Mouse (Mus musculus) midbrain, postnatal 0 days (tissue): Measurements from ENCODE around the gene Pnpla1. TPM values are rescaled to one million over a fixed set of nuclear protein-coding genes. Genes with fewer than 3 reads are reported as not detected.

Experiments used
- ATAC-seq: fragments of 200-750 bp; cut with Nextera tagmentation; 2 replicates; pipeline ENCODE4 v1.8.0; 2017; ENCODE audit warnings: moderate number of reproducible peaks, mild to moderate bottlenecking, moderate TSS enrichment, moderate library complexity; ENCODE audit not compliant: low FRiP score
- DNase-seq: peaks from one replicate; pipeline ENCODE4 v3.0.0-alpha.2; 2015; ENCODE audit warnings: low spot score
- H3K27ac ChIP-seq: fragments of 300-500 bp; sonication (generic); 2 replicates; pipeline ENCODE4 v1.5.1; 2014; ENCODE audit warnings: low read depth, mild to moderate bottlenecking, low read length, mixed read lengths
- H3K27me3 ChIP-seq: fragments of 300-500 bp; sonication (generic); 2 replicates; pipeline ENCODE4 v1.6.1; 2014; ENCODE audit warnings: low read length, control low read depth, mixed read lengths; ENCODE audit not compliant: insufficient read depth
- H3K36me3 ChIP-seq: fragments of 300-500 bp; sonication (generic); 2 replicates; pipeline ENCODE4 v1.6.1; 2014; ENCODE audit warnings: low read length, control low read depth, mixed read lengths; ENCODE audit not compliant: insufficient read depth
- H3K4me1 ChIP-seq: fragments of 300-500 bp; sonication (generic); 2 replicates; pipeline ENCODE4 v1.6.1; 2014; ENCODE audit warnings: mild to moderate bottlenecking, control low read depth, antibody characterized with exemption, low read length, mixed read lengths; ENCODE audit not compliant: insufficient read depth
- H3K4me2 ChIP-seq: fragments of 300-500 bp; sonication (generic); 2 replicates; pipeline ENCODE4 v1.6.1; 2014; ENCODE audit warnings: low read depth, mild to moderate bottlenecking, low read length, mixed read lengths; ENCODE audit not compliant: poor library complexity, severe bottlenecking
- H3K4me3 ChIP-seq: fragments of 300-500 bp; sonication (generic); 2 replicates; pipeline ENCODE4 v1.5.1; 2014; ENCODE audit warnings: low read depth, mild to moderate bottlenecking, low read length, moderate library complexity
- H3K9ac ChIP-seq: fragments of 300-500 bp; sonication (generic); replicated peaks from 2 replicates; pipeline ENCODE4 v1.6.1; 2014; ENCODE audit warnings: mild to moderate bottlenecking, low read length, moderate library complexity, mixed read lengths; ENCODE audit not compliant: poor library complexity, severe bottlenecking
- H3K9me3 ChIP-seq: fragments of 300-500 bp; sonication (generic); 2 replicates; pipeline ENCODE4 v1.6.1; 2016; ENCODE audit warnings: low read length, control low read depth
- CTCF ChIP-seq: IDR thresholded peaks from 2 replicates; pipeline ENCODE4 v1.5.1; 2016; ENCODE audit warnings: antibody characterized with exemption, mild to moderate bottlenecking
- WGBS: fragments of 180-500 bp; shearing (Covaris S2); extraction: QIAGEN DNeasy Blood & Tissue Kit; methylation state at CpG from one replicate; pipeline ENCODE4 v1.1.7; 2014; 5-methylcytosine and 5-hydroxymethylcytosine counted together
- polyA plus RNA-seq: library from polyadenylated mRNA; unstranded; fragments of >200 nt; fragmentation: Nextera tagmentation; extraction: Ambion mirVana; gene quantifications from 2 replicates; pipeline ENCODE4 v1.2.1, GENCODE M21; 2015
- total RNA-seq: library from RNA; depleted of rRNA; stranded (reverse); fragments of >200 nt; gene quantifications from 2 replicates; pipeline ENCODE4 v1.2.3, GENCODE M21; 2014

Pnpla1 gene
- total and polyA plus RNA-seq, 2 experiments from 2014 or later: 0.05 TPM; not detected in 1

DNA sequence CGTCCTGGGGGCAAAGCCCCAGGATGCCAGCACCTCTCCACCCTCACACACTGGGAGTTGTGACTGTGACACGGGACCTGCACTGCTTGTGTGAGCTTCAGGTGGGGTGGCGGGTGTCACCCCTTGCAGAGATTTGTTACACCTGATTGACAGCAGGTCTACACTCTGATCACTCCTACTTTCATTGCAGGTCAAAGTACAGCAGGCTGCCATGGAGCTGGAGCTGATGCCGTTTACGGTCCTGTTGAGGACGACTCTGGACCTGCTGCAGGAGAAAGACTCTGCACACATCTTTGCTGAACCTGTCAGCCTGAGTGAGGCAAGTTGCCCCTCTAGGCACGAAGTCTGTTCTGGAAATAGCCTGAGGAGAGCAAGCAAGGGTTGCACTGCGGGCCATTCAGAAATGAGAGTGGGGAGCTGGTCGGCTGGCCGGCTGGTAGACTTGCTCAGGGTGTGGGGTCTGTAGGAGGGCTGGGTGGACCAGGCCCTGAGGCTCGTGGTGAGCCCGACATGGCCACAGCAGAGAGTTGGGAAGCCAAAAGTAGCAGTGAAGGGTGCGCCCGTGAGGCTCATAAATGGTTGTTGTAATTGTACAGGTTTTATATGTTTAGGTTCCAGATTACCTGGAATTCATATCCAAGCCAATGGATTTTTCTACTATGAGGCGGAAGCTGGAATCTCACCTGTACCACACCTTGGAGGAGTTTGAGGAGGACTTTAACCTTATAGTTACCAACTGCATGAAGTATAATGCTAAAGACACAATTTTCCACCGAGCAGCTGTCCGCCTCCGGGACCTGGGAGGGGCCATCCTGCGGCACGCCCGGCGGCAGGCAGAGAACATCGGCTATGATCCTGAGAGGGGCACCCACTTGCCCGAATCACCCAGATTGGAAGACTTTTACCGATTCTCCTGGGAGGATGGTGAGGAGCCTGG lies 41.1 kb upstream of the Pnpla1 start:
- Histone ChIP-seq H3K36me3 (peaks cover 64% of the 10 kb centered on the region), H3K9me3 (no peaks in the 10 kb centered on the region), H3K4me2 (no peak overlapping the region), H3K9ac (no peak overlapping the region), H3K27me3 (no peaks in the 10 kb centered on the region), H3K4me1 (no peaks in the 10 kb centered on the region), H3K4me3 (no peak overlapping the region), H3K27ac (no peak overlapping the region)
- ATAC-seq (no peak), DNase-seq (no peak)
- WGBS: 95% methylated on average over 25 of the region's 25 CpGs
- TF ChIP-seq CTCF: no peak

DNA sequence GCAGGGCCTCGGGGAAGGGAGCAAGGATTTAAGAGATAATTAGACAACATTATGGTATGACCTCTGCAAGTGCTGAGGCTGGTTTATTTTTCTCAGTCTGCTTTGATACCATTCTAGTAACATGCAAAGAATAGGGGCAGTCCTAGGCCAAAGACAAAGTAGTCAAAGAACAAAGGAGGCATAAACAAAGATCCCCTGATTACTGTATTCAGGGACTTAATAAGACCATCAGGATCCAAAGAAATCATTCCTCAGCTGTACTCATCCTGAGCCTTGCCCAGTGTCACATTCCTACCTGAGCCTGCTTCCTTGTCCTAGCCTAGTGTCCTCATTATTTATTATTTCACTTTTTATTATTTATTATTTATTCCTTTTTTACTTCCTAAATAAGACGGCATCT lies 38.0 kb upstream of the Pnpla1 start:
- Histone ChIP-seq H3K9me3 (no peaks in the 10 kb centered on the region), H3K36me3 (peaks cover 70% of the 10 kb centered on the region), H3K4me1 (no peaks in the 10 kb centered on the region), H3K9ac (no peak overlapping the region), H3K27ac (no peak overlapping the region), H3K4me3 (no peak overlapping the region), H3K4me2 (no peak overlapping the region), H3K27me3 (no peaks in the 10 kb centered on the region)
- TF ChIP-seq CTCF: no peak
- no peak for ATAC-seq
- no peak for DNase-seq
- WGBS: 77% methylated on average over 2 of the region's 2 CpGs

DNA sequence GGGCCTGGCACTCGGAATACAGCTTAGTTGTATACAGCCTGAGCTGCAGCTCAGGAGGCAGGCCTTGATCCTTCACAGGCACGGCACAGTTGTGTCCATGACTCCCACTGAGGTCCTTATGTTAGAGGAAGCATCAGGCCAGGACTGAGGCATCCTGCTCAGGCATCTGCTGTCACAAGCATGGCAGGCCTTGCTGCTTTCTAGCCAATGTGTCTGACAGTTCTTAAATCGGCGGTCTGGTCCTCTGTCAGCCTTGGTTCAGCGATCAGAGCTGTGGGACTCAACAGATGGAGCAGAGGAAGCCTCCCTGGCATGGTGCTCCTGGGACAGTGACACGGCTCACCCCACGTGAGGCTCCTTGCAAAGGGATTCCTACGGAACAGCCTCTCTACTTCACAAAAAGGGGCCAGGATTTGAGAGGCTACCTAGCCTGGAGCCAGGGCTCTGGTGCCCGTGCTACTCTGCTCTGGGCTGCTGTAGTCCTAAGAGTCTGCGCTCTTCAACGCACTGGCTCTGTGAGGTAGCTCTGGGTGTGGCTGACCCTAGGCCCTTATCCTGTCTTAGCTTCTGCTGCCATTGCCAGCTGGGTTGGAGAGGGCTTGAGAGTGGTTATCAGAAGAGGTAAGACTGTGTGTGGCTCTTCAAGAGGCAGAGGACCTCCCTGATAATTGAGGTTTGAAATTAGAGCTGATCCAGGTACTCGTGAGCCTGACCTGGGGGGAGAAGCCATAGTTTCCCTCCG lies 35.0 kb upstream of the Pnpla1 start:
- Histone ChIP-seq H3K27me3 (no peaks in the 10 kb centered on the region), H3K4me2 (no peak overlapping the region), H3K9me3 (no peaks in the 10 kb centered on the region), H3K27ac (no peak overlapping the region), H3K36me3 (peaks cover 62% of the 10 kb centered on the region), H3K4me1 (no peaks in the 10 kb centered on the region), H3K4me3 (no peak overlapping the region), H3K9ac (no peak overlapping the region)
- ATAC-seq: no peak
- no peak for TF ChIP-seq CTCF
- WGBS: 88% methylated on average over 13 of the region's 13 CpGs
- peak; percentile 65 for DNase-seq

DNA sequence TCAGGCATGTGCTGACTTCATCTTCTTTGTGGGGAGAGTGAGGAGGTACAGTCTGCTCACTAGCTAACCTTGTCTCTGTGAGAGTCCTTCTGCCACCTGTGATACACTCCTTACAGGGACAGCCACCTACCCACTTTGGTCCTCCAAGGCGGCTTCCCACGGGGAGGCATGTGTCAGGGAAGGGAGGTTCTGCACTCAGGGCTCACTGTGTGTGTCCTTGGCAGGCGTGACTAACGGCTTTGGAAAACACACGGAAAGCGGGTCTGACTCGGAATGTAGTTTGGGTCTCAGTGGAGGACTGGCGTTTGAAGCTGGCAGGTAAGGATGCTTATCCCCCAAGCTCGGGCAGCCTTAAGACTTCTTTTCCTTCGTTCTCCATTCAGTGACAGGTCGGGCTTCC lies 34.5 kb upstream of the Pnpla1 start:
- no peak overlapping the region for H3K9ac ChIP-seq
- no peak overlapping the region for H3K4me2 ChIP-seq
- 73% methylated on average over 11 of the region's 11 CpGs for WGBS
- no peak overlapping the region for H3K27ac ChIP-seq
- H3K4me1 ChIP-seq: no peaks in the 10 kb centered on the region
- no peak overlapping the region for H3K4me3 ChIP-seq
- ATAC-seq (no peak), DNase-seq (no peak)
- H3K27me3 ChIP-seq: no peaks in the 10 kb centered on the region
- TF ChIP-seq CTCF: no peak
- H3K9me3 ChIP-seq: no peaks in the 10 kb centered on the region
- peaks cover 62% of the 10 kb centered on the region for H3K36me3 ChIP-seq

DNA sequence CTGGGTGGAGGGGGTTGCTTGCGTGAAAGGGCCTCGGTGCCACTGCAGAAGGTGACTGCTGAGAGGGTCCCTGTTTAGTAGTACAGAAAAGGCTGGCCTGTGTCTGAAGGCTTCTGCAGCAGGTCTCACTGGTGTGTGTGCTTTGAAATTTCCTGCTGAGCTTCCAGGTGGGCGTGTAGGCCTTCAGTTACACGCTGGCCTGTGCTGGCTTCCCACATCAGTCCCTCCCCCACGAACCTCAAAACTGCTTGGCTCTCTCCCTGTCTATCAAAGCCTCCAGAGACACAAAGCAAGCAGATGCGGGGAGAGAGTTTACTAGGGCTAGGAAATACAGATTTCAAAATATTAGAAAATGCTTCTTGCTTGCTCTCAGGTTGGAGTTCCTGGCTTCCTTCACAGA lies 33.3 kb upstream of the Pnpla1 start:
- Histone ChIP-seq H3K9ac (no peak overlapping the region), H3K36me3 (peaks cover 60% of the 10 kb centered on the region), H3K4me1 (no peaks in the 10 kb centered on the region), H3K4me3 (no peak overlapping the region), H3K27ac (no peak overlapping the region), H3K27me3 (no peaks in the 10 kb centered on the region), H3K9me3 (no peaks in the 10 kb centered on the region), H3K4me2 (no peak overlapping the region)
- DNase-seq: no peak
- no peak for ATAC-seq
- 80% methylated on average over 6 of the region's 6 CpGs for WGBS
- no peak for TF ChIP-seq CTCF
